Mouse (Mus musculus): ENCODE results near the gene Tmem14a. TPM values are rescaled to one million over a fixed set of nuclear protein-coding genes. Genes with fewer than 3 reads are reported as not detected.

The Tmem14a gene
- total RNA-seq, 1 experiment from 2014 or later: 6.7 TPM

Other genes with a start within 250 kb of the Tmem14a start
- gene Tram2, start 139.3 kb upstream of the Tmem14a start, total RNA-seq (2021): 5.4 and 5.8 TPM in 2 replicates
- 73.9 and 76.6 TPM in 2 replicates for gene Gsta3, start 22.0 kb downstream of the Tmem14a start, total RNA-seq (2021)
- gene Khdc1a, start 131.1 kb downstream of the Tmem14a start, total RNA-seq (2021): not detected in 2 replicates
- not detected in 2 replicates for gene Khdc1c, start 149.8 kb downstream of the Tmem14a start, total RNA-seq (2021)
- not detected in 2 replicates for gene Khdc1b, start 165.0 kb downstream of the Tmem14a start, total RNA-seq (2021)